ENCODE assay signal across 17 mouse cellular contexts in genomic region chr3:127485174-127485573, GRCm38 (mm10). TPM values are rescaled to one million over a fixed set of nuclear protein-coding genes. Genes with fewer than 3 reads are reported as not detected.
DNase-seq lines count a peak whose midpoint lies in the region.
"Had no signal": no experiment of that assay in that cellular context is flagged by ENCODE, and none has a peak within 500 bp of the region (broad histone marks: within the 10 kb centered on the region; RNA-seq: fewer than 3 reads in every experiment).

No protein-coding gene starts in this region.

- intact Hi-C loops in left cerebral cortex, postnatal 4 days (cut with DNase I), result no loop called here
- intact Hi-C loops in left cerebral cortex, postnatal 25 days (cut with DNase I), result no loop called here

- peak; percentile 33 for DNase-seq in left cerebral cortex, adult 11 months (ENCODE audit: low spot score)
- DNase-seq in left cerebral cortex, postnatal 4 days, result no peak
- peak; percentile 51 to 53 for DNase-seq in layer of hippocampus, adult 8-10 months (ENCODE audit: low spot score in 2 of 2)
- peak; percentile 49 to 86 for DNase-seq in left cerebral cortex, postnatal 25 days (ENCODE audit: low spot score in 2 of 2)
- DNase-seq in spleen, adult 18-20 months, result no peak
- no peak for DNase-seq in thymus, adult 18-20 months
- no peak for DNase-seq in embryo, embryonic 10.5 days (ENCODE audit: low spot score)
- DNase-seq: adrenal gland, postnatal 10 days; cerebellum, adult 8-10 months; embryo, embryonic 11 days; gastrocnemius, adult 2 months; heart, adult 2 months; heart, postnatal 10 days; kidney, adult 11 months; kidney, postnatal 14 days; thymus, adult 2 months had no signal

RNA-seq across cellular contexts. Expression of gene Ank2, which starts 14.0 kb away (rescaled TPM):
- 1,000 to 10,000 TPM in 1 of 2 experiments, 100 to 1,000 TPM in 1; 971 to 1,020 TPM for total RNA-seq in left cerebral cortex, postnatal 4 days (2021)
- total RNA-seq in layer of hippocampus, adult 8-10 months (2022), result 100 to 1,000 TPM; 710 to 787 (median 750) TPM
- 100 to 1,000 TPM; 905 to 944 TPM for total RNA-seq in left cerebral cortex, postnatal 25 days (2021)
- total RNA-seq: monocyte, adult 5-6 weeks had no signal

Comparison
In these comparisons a context has a peak if more than half of its experiments do, and no peak if none do; other contexts are left out.
1. DNase-seq: peak in left cerebral cortex, adult 11 months (single experiment), layer of hippocampus, adult 8-10 months (2 of 2) and left cerebral cortex, postnatal 25 days (2 of 2); none in left cerebral cortex, postnatal 4 days (single experiment), spleen, adult 18-20 months (0 of 2), thymus, adult 18-20 months (0 of 2) and embryo, embryonic 10.5 days (single experiment).